Comparison of ENCODE assay signal across 20 mouse cellular contexts in the genomic region with DNA sequence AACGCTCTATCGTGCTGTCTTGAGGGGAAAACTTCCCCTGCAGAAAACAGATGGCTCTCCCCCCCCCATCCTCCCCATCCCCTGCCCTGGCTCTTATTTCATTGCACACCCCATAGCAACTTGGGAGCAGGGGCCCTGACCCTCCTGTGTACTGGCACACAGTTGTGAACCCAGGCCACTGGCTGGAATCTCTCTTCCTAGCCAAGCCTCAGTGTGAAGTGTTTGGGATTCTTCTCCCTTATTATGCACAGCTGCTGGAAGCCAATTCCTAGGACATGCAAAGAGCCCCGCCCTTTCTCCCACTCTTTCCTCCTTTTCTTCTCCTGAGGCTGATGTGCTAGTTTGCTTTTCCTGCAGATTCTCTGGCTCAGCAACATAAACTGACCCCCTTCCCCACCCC. TPM values are rescaled to one million over a fixed set of nuclear protein-coding genes. Genes with fewer than 3 reads are reported as not detected.
DNase-seq lines count a peak whose midpoint lies in the region; ATAC-seq and TF ChIP-seq lines count a peak whose summit lies in the region.
"Had no signal": no experiment of that assay in that cellular context is flagged by ENCODE, and none has a peak within 500 bp of the region (broad histone marks: within the 10 kb centered on the region; RNA-seq: fewer than 3 reads in every experiment).

No protein-coding gene starts in this region.

- ATAC-seq in activated CD4-positive, CD25-positive, alpha-beta regulatory T cell, adult 4 months = no peak
- ATAC-seq: forebrain, embryonic 16.5 days; intestine, embryonic 16.5 days had no signal

- peaks cover 0 to 6% of the 10 kb centered on the region in 2 experiments; a peak in 1 of 4 replicates for H3K4me1 ChIP-seq in ES-E14 (ENCODE audit: control insufficient read depth in 2 of 2, insufficient read depth in 2 of 2, low read length in 2 of 2, poor library complexity in 1 of 2)

- in situ Hi-C loops in ES-E14 (cut with MboI; ENCODE audit: low sequenced_read_pairs in 2 of 2, unreplicated experiment in 2 of 2) = no loop called here

- H3K36me3 ChIP-seq in ES-E14 (ENCODE audit: control insufficient read depth, insufficient read depth, low read length, poor library complexity, severe bottlenecking) = no peaks in the 10 kb centered on the region
- H3K36me3 ChIP-seq: forebrain, embryonic 12.5 days; heart, embryonic 10.5 days; hindbrain, embryonic 13.5 days had no signal

- peak; percentile 18 for DNase-seq in lung, postnatal 10 days
- no peak for DNase-seq in lung, postnatal 14 days
- DNase-seq in ES-E14 (ENCODE audit: low read depth, low spot score) (peak; percentile 33), ZHBTc4 (ENCODE audit: low read depth, low spot score) (peak; percentile 73)
- DNase-seq in cerebellum, postnatal 25 days = no peak
- DNase-seq: adrenal gland, adult 8-10 months; cerebellum, adult 11-12 months; cerebellum, adult 9-11 months; gastrocnemius, postnatal 10 days; heart, adult 18-20 months; heart, postnatal 10 days; heart, postnatal 4 days had no signal

- H3K27ac ChIP-seq in ES-E14 (ENCODE audit: insufficient read depth, low read depth, low read length, poor library complexity, severe bottlenecking) = no peak overlapping the region
- H3K27ac ChIP-seq: forebrain, embryonic 12.5 days; heart, embryonic 10.5 days; hindbrain, embryonic 13.5 days had no signal

- H3K9me3 ChIP-seq in ES-E14 (ENCODE audit: control insufficient read depth, insufficient read depth, low read depth, low read length) = no peaks in the 10 kb centered on the region
- H3K9me3 ChIP-seq: forebrain, embryonic 12.5 days; heart, embryonic 10.5 days; hindbrain, embryonic 13.5 days had no signal

- no peak overlapping the region for H3K9ac ChIP-seq in ES-E14 (ENCODE audit: insufficient read depth, low read depth, low read length, poor library complexity, severe bottlenecking)
- H3K9ac ChIP-seq: forebrain, embryonic 12.5 days; hindbrain, embryonic 13.5 days had no signal

- no peak overlapping the region for H3K4me3 ChIP-seq in ES-E14 (ENCODE audit: insufficient read depth in 1 of 2, low read depth in 1 of 2, low read length in 2 of 2, poor library complexity in 1 of 2, severe bottlenecking in 1 of 2)
- H3K4me3 ChIP-seq: forebrain, embryonic 12.5 days; heart, embryonic 10.5 days; hindbrain, embryonic 13.5 days had no signal

TF ChIP-seq in ES-E14, 5 proteins besides CTCF, POLR2A, EP300 and RAD21:
- TF ChIP-seq CHD2 (IDR thresholded peaks at IDR 0.05; ENCODE audit: low read depth, low read length) (no peak), MAFK (IDR thresholded peaks at IDR 0.05; ENCODE audit: insufficient read depth, low read depth, low read length) (no peak), HCFC1 (IDR thresholded peaks at IDR 0.05; ENCODE audit: borderline replicate concordance, insufficient read depth, low read length) (no peak)
TF ChIP-seq in ES-E14: peak in this region for 0.

RNA-seq across cellular contexts. Expression of a gene that starts 1.4 kb away (rescaled TPM):
- not detected in 2 replicates for total RNA-seq in ES-E14 (2012; rRNA removed)
- polyA plus RNA-seq in activated CD4-positive, CD25-positive, alpha-beta regulatory T cell, adult 4 months (2017; shearing (Covaris generic)) = not detected
- total RNA-seq: heart, postnatal 10 days; heart, postnatal 4 days; MEL had no signal
- polyA plus RNA-seq: heart, embryonic 14.5 days had no signal

Comparison
In these comparisons a context has a peak if more than half of its experiments do, and no peak if none do; other contexts are left out.
1. DNase-seq: peak in lung, postnatal 10 days (single experiment), ES-E14 (single experiment) and ZHBTc4 (single experiment); none in lung, postnatal 14 days (single experiment) and cerebellum, postnatal 25 days (0 of 2).